Mouse (Mus musculus) kidney, postnatal 4 days (tissue): ENCODE results near the gene Rack1.
"Not testable (repeated sequence)": the region's sequence is repeated elsewhere in the genome, so short reads cannot be mapped to it uniquely, and the experiment has no call there.

Source experiments
- DNase-seq, 2 experiments: peaks; one replicate each; pipeline ENCODE4 v3.0.0; 2021; ENCODE audit warnings: mixed read lengths in 2 of 2

Rack1 gene

DNA sequence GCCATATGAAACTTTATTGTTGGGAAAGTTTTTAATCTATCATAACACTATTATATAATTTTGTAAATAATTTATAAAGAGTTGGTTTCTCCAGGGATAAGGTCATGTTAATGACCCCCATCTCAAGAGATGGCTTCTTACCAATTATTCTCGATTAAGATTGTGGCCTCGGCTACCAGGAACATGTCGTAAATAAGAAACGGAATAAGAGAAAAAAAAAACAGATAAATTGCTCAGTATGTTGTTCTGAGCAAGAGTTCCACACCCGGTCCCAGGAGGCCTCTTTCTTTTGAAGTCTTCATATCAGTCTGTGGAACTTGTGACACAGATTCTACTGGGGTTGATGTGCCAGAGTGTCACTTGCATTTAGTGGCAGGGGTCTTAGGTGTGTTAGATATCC is 41.1 kb downstream of the Rack1 start:
- no peak for DNase-seq

DNA sequence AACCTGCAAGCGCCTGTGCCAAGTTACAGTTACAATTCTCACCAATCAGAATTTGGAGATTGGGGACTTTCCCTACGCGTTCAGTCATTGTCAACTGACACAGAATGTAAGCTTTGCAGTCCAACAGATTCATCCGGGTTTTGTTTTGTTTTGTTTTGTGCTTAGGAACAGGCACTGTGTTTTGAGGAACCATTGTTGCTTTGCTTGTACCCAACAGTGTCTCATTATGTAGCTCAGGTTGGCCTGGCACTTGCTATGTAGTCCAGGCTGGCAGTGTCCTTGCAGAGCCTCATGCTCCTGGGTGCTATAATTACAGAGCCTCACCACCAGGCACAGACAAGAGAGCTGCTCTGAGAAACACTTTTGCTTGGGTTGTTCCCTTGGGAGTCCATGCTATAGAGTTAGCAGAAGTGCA is 42.3 kb downstream of the Rack1 start:
- no peak for DNase-seq

DNA sequence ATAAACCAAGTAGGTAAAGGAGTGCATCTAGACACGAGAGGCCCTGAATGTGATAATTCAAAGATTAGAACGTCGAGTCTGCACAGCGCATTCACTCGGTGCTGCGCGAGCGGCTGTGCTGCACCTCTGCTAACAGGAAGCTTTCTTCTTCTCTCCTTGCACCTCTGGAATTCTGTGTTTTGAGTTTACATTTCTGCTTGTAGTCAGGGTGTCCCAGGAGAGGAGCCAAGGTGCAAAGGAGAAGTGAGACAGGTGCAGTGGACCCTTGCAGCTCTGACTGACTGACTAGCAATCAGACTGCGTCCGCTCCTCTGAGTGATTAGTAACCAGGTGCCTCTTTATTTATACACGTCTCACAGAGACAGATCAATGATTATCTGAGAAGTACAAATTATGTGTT is 43.1 kb downstream of the Rack1 start:
- DNase-seq: peak; percentile 18 to 42

DNA sequence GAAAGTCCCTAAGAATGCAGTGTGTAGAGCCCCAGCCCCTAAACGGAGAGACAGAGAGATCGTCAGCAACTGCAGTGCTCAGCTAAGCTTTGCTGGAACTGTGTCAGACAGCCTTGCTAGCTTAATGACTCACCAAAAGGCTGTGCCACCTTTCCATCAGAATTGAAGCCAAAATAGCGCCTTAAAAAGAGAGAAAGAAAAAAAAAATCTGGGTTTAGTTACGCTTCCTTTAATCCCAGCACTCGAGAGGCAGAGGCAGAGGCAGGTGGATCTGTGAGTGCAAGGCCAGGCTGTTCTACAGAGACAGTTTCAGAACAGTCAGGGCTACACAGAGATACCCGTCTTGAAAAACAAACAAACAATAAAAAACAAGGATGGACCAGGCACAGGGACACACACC is 44.2 kb downstream of the Rack1 start:
- DNase-seq: no peak

DNA sequence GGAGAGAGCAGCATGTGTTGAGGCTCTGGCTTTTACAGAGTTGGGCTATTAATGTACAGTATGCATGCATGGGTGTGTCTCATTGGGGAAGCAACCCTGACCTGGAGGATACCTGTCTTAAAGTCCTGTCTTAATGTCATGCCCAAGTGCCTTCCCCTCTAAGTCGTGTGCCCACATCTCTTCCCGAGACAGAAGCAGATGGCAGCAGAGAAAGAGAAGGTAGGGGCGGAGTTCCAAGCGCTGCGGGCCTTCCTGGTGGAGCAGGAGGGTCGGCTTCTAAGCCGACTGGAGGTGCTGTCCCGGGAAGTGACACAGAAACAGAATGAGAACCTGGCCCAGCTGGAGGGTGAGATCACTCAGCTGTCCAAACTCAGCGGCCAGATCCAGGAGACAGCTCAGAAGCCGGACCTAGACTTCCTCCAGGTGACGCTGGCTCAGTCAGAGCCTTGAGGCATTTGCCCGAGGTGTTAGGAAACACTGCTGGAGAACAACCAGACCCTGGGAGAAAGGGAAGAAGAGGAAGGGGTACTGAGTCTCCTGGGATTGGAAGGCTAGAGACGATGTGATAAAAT is 45.2 kb downstream of the Rack1 start:
- no peak for DNase-seq

DNA sequence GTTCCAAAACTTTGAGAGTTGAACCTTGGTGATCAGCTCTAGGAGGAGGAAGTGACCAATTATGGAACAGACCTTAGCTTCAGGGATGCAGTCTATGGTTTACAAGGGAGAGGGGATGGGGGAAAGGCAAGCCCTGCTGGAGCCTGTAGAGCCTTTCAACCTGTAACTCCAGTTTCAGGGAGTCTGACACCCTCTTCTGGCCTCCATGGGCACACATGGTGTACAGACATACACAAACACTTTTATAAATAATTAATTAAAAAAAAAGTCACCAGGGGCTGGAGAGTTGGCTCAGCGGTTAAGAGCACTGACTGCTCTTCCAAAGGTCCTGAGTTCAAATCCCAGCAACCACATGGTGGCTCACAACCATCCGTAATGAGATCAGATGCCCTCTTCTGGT is 46.2 kb downstream of the Rack1 start:
- DNase-seq: not testable (repeated sequence)

DNA sequence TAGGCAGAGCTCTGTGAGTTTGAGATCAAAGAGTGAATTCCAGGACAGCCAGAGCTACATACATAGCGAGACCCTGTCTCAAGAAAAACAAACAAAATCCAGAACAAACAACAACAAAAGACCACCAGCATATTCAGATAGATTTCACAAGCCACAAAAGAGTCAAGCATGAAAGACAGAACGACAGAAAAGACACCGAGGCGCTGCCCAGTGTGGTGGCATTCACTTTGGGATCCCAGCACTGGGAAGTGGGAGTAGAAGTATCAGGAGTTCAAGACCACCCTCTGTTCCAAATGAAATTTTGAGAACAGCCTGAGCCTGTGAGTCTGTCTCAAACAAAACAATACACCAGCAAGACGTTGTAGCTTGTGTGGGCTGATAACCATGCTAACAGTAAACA is 46.7 kb downstream of the Rack1 start:
- DNase-seq: no peak

DNA sequence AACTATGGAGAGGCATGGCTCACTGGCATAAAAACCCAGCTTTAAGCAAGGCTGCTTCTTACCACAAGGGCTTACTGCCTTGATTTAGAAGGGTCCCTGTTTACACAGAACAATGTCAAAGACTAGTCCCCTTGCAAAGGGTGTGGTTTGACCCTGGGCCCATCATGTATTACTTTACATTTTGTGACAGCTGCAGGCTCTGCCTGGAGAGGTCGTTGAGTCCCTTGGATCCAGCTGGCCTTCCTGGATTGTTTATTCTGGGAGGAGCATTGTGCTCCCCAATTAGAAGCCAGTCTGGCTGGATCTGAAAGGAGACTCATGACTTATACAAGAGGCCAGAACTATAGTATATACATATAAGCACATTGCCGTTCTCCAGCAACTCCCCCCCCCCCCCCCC is 50.1 kb downstream of the Rack1 start:
- no peak for DNase-seq

DNA sequence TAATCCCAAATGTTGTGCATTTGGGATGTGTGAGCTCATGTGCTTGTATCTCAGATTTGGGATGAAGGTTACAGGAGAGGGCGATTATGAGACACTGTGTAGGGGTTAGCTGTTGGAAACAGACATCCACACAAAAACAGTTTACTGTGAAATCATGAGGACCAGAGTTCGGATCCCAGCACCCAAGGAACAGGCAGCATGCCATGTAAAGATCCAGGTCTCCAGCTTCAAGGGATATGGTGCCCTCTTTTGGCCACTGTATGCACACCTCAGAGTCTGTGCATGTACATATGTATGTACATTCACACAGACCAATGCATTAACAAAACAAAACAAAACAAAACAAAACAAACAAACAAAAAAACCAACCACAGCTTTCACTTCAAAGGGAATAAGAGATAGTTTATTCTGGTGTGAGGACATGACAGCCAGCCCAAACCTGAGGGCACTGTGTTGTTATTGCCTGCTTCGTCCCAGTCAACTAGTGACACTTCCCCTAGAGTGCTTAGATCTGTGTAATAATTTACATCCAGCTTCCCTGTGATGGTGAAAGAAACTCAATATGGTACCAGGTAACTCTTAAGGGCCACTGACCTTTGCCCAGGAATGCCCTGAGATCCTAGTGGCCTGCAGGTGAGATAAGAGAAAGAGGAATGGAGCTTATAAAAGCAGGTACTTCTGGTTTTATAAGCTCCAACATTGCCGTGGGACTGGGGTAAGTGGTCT is 51.3 kb downstream of the Rack1 start:
- no peak for DNase-seq

DNA sequence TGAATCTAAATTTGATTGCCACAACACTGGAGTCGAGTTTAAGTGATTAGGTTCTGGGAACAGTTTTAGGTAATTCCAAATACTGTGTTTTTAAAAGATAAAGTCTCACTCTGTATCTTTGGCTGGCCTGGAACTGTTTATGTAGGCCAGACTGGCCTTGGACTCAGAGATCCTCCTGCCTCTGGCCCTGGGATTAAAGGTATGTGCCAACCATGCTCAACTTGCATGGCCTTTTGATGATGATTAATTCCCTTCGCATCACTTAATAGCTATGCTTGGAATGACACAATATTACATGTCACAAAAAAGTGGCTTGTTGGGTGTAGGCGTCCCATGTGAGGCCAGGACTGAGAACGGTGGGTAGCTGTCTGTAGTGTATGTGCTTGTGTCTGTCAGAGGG is 52.1 kb downstream of the Rack1 start:
- DNase-seq: no peak

DNA sequence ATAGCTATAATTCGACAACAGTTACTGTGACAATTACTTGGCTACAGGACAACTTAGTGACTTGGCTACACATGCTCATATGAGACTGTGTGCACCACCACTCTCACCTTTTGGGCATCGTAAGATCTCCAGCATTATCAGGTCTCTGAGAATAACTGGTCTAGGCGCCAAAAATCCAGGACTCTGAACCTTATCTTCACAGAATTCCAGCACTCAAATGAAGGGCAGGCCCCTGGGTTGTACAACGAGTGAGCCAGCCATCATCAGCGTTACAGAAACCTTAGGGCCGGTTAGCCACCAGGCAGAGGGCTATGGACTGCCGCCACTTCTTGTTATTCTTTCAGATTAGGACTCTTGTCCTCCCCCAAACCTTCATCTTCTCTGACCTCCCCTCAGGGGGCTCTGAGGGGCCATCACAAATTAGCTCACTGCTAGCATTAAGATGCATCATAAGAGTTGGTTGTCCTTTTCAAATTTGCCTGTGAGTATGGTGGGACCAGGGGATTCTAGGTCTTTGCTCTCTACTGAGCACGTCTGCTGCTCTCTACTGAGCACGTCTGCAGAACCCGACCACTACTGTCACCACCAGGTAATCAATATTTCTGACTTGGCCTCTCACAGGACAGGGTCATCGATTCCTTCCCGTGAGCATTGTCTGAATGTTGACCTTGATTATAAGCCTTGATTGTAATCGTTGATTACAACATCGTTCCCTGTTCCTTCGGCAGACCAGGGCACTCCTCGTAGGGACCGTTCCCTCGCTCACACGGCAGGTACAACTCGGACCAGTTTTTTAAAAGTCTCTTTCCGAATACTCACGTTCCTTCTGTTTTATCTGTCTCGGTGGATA is 52.7 kb downstream of the Rack1 start:
- no peak for DNase-seq

DNA sequence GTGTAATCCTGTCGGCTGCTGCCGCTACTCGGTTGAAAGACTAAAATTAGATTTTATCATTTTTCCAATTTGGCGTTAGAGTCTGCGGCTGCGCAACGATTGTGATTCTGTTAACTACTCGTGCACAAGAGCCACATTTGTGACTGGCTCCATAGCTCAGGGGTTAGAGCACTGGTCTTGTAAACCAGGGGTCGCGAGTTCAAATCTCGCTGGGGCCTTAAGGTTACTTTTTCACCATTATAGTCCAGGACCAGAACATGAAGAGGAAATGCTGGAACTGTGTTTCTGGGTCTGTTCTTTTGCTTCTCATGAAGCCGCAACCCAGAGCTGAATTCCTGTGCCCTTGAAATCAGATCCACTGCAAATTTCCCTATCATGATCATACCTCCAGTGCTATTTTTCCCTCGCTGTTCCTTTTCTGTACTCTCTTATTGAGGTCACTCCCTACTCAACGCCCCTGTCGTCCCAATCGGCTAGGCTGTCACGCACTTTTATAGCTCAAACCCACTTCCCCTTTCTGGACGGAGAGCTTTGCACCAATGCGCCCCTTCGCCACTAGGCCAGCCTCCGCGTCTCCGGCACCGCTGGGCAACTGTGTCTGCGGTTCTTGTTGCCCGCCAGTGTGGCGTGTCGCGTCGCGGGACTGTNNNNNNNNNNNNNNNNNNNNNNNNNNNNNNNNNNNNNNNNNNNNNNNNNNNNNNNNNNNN is 53.5 kb downstream of the Rack1 start:
- DNase-seq: peak; percentile 84 to 89
